Mouse (Mus musculus) retina, embryonic 14.5 days (tissue): ENCODE measurements at regions not wholly inside any gene's neighbourhood (a gene's known extent, or its start where the extent isn't known, plus 50 kb on each side); places are given as distances from the start of the nearest gene placed in this dataset.

Experiments
- DNase-seq: peaks from one replicate; pipeline ENCODE4 v3.0.0-alpha.2; 2015; ENCODE audit warnings: low spot score

DNA sequence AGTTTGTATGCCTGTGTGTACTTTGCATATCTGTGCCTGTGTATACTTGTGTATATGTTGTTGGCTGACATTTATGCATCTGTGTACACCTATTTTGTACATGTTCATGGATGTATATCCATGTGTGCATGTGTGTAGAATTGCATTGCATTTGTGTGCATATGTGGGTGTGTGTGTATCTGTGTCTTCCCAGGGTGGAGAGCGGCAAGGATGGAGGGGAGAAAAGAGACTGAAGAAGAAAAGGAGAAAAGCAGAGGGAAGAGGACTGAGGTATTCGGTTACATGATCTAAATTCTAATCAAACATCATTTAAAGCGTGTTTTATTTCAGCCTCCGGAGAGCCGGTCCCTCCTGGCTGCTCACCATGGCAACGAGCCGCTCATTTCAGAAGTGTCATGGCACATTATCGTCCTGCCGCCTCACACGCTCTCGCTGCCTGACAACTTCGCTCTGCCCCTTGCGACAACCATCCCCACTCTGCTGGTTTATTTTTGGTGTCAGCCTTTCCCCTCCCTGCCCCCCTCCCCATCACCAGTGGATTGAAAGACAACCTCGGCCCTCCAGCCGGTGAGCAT, 58.6 kb downstream of the Mrm1 start:
- DNase-seq: peak; percentile 79

DNA sequence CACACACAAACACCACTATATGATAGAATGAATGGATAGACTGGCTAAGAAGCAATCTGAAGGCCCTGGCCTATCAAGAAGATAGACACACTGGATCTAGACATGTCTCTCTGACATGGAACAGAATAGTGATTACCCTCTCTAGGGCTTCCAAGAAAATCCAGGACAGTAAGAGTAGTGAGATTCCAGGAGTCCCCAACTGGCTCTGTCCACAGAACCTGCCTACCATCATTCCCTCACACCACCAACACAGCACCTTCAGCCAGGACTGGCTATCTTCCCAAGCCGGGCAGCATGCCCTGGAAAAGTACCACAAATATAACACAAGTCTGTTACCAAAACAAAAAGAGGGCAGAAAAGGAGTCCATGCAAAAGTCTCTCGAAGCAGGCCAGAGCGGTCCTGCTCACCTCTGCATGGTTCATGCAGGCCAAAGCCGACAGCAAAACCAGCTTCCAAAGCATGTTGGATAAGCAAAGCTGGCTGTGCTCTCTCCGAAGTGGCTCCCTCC, 59.8 kb downstream of the Mrm1 start:
- DNase-seq: no peak

DNA sequence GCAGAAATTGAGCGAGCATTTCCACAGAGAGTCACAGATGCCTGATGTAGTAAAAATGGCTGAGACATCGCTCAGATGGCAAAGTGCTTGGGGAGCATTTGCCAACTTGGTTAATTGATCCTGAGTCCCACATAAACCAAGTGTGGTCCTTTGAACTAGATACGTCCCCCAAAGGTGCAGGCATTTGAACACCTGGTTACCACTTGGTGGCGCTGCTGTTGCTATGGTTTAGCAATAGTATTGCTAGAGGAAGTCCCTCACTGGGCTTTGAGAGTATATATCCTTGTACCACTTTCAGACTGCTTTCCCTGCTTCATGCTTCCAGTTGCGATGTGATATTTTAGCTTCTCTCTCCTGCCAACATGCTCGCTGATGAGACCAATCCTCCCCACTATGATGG, 67.3 kb downstream of the Mrm1 start:
- no peak for DNase-seq

DNA sequence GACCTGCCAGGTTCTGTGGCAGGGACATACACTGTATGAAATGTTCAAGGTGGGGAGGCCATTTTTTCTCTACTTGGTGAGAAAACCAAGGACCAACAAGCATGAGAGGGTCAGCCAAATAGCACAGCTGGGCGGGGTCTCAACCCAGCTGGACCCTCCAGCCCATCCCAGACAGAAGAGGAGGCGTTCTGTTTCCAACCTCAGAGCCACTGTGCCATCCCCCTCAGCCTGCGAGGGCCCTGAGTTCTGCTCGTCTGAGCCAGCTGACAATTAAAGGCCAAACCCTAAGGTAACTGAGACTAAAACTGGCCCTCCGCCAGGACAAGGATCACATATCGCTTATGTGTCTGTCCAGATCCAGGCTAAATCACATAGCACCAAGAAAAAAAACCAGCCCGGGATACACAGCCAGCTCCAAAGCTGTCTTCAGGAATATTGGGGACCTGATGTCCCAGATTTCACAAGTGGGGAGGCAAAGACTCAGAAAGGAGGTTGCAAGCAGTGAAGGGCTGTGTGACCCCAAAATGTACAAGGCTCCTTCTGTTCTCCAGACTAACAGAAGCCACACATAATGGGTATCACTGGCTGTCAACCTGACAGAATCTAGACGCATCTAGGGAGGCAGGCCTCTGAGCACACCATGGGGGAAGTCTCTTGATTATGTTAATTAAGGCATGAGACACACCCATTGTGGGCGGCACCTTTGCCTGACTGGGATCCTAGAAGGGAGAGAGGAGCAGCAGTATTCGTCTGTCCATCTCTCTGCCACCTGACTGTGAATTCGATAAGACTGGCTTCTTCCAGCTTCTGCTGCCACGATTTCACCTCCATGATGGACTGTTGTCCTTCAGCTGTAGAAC, 69.6 kb downstream of the Mrm1 start:
- peak; percentile 52 for DNase-seq

DNA sequence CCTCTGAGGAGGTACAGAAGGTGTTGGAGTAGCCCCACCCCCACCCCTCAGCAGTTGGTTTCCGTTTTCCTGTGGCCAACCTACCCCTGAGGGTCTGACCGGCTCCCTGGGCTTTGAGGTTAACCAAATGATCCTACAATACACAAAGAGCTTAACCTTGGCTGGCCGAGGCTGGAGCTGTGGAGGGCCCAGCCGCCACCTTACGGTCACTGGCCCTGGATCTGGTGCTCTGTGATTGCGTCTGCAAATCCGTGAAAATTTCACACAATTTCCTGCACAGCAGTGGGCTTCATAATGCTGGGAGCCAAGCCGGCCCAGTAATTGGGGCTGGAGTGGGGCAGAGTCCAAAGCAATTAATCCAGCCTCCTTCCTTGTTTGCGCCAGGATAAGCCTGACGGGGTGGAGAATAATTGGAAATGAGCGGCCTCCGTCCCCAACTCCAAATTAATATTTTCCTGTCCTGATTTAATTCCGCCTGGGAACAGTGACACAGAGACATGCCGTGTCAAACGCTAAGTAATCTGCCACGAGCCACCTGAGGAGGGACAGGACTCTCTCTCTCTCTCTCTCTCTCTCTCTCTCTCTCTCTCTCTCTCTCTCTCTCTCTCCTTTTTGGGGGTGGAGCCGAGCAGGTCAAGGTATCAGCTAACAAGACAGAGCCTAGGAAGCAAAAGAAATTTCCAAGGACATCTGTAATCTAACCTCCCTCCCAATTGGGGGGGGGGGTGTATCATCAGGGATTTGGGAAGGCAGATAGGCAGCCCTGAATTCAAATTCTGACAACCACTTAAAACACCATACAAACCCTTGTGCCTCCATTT, 80.3 kb downstream of the Mrm1 start:
- peak; percentile 67 for DNase-seq

DNA sequence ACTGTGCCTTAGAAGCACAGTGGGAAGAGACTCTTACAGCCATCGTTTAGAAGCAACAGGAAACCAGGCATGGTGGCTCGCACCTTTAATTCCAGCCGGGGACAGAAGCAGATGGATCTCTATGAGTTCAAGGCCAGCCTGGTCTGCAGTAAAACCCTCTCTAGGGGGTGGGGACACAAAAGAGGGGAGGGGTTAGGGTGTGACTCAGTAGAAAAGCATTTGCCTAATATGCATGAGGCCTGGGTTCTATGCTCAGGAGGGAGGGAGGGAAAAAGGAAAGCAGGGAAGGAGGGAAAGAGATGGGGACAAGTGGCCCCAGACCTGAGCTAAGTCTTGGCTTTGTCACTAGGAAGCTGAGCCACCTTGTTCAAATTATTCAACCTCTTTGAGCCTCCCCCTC, 81.2 kb downstream of the Mrm1 start:
- DNase-seq: no peak

DNA sequence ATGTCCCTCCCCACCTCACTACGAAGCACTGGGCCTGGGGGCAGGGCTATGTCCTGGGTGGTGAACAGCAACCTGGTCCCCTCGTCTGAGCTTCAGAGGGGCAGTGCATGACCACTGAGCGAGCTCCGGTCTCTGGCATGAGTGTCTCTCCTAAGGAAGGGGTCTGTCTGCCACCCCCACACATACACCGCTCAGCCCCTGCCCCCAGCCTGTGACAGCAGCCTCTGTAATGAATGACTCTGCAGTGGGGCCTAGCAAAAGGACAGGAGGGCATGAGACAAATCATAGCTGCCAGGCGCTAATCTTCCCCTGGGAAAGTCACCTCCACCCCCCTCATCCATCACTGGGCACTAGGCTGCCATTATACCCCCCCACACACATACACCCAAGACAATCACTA, 87.4 kb downstream of the Mrm1 start:
- no peak for DNase-seq

DNA sequence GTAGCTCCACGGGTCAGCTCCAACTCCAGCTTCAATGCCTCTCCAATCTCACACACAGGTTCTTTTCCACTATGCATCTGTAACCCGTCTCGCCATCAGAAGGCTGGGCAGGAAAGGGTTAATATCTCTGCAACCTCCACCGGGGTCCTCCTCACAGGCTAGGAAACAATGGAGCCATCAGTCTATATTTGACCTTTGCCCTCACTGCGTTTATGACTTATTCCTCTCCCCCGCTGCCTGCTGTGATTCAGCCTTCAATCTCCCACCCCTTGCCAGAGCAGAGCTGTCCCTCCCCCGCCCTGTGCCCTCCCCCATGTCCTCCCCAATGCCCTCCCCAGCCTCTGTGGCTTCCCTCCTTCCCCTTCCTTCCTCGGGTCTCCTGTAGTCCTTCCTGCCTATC, 89.1 kb downstream of the Mrm1 start:
- DNase-seq: peak; percentile 47

DNA sequence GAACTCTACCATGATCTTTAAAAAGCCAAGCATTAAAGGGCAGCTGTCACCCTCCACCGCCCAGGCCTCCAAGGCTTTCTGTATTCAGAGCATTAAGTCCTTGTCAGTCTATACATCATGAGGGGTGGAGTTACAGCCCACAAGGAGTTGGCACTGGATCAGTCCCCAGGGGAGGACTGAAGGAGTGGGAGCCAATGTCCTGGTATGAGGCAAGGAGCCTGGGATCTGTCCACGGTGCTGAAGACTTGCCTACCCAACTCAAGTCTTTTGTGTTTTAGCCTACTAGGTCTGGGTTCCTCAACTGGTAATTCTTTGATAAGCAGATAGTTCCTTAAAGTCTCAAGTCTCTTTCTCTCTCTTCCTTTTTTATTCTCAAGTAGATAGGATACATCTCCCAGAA, 90.1 kb downstream of the Mrm1 start:
- peak; percentile 84 for DNase-seq

DNA sequence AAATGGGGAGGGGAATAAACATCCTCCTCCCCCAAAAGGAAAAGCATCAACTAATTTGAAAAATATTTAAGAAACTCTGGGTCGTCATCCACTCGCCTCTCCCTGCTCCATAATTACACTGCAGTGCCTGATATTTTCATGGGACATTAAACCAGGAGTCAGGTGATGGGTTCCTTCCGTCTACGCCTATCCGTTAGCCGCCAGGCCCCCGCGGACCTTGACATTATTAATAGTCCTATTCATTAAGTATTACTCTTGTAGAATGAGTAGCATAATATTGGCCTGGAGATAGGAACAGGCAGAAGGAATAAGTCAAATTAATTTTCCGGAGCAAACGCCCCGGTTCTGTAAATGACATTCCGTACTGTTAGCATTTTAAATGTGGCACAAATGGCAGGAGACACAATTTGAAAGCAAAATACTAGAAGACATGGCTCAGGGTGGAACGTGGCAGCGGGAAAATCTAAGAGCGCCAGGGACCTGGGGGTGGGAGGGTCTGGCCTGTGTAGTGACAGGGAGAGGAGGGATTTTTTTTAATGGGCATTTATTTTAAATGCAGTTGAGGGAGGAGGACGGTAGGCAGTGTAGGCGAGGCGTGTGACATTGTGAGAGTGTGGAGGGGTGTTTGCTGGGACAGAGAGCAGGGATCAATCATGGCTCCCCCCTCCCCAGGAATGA, 93.2 kb downstream of the Mrm1 start:
- no peak for DNase-seq

DNA sequence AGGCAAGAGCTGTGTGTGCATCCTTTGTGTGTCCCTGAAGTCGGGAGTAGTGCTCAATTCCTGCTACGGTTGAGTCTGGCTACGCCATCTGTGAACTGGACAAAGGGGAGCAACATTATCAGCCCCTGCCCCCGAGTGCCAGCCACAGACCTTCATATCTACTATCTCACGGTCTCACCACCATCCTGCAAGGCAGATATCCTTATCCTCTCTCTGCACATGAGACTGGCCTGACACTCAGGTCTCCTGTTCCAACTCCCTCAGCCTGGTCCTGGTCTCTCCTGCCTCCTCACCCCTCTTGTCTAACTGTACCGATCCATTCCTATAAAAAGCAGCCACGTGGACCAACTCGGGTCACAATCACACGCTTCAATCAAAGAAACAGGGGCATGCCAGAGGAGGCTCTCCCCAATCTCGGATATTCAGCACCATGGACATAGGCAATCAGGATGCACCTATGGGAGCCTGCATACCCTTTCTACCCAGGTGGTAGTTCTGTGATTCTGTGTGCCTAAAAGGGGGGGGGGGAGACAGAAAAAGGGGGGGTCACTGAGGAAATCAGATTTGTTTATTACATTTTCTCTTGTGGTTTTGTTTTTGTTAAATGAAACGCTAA, 94.0 kb downstream of the Mrm1 start:
- DNase-seq: no peak

DNA sequence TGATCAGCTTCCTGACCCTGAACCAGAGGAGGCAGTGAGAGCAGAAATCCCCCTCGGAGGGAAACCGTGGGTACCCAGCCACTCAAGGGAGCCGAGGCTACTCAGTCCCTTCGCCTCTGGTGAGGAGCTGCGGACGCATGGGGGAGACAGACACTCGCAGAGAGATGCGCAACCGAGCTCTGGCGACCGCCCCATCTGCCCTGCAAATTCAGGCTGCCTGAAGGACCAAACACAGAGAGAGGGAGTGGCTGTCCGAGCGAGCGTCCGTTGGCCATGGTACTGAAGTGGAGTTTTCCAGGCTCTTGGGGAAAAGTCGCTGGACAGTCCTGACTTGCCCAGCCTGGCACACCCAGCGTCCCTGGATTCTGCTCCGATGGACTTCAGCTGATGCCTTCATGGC, 95.2 kb downstream of the Mrm1 start:
- peak; percentile 65 for DNase-seq

DNA sequence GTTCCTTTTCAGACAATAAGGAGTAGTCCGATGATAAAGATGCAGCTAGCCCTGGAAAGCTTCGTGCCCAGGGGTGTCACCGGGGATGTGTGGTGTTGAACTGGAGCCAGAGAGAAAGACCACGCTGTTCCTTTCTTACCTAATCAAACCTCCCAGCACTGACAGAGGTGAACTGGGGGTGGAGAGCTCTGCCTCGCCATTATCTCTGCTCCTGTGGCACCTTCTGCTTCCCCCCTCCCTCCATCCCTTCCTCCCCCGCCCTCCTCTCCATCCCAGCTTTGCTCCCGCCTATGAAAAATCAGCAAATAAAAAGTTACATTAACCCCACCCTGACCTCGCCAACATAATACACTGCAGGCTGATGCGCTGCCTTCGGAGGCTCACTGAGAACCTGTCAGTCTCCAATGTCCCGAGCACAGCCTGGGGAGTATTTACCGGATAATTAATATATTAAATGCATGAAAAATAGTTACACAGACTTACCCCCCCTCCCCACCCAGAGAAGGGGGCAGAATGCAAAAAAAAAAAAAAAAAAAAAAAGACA, 96.6 kb downstream of the Mrm1 start:
- no peak for DNase-seq

DNA sequence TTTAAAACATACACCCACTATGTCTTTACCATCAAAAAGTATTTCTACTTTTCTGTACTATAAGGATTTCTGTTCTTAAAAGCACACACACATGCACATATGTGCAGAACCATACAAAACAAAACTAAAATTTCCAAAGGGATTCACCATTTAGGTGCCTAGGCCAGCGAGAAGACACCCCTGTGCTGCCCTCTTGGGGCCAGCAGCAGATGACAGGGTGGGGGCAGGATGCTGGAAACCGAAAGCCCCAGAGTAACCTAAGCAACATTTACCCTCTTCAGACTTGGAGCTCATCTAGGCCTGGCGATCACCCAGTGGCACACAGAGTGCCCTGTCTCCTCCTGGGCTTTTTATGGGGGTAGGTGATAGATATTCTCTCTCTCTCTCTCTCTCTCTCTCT, 97.3 kb downstream of the Mrm1 start:
- no peak for DNase-seq

DNA sequence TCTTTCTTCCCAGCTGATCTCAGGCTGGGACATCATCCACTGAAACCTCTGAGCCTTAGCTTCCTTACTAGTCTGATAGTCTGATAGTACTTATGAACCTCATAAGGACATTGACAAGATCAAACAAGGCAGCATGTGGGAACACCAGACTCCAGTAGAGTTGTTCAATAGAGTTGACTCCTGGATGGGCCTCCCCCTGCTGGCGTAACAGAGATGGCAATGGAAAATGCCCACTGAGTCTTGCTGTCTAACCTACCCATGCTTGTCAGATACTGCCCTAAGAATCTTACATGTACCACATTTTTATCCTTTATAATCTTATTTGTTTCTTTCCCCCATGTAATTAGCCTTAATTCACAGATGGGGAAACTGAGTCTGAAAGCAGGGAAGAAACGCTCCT, 98.2 kb downstream of the Mrm1 start:
- DNase-seq: peak; percentile 39

DNA sequence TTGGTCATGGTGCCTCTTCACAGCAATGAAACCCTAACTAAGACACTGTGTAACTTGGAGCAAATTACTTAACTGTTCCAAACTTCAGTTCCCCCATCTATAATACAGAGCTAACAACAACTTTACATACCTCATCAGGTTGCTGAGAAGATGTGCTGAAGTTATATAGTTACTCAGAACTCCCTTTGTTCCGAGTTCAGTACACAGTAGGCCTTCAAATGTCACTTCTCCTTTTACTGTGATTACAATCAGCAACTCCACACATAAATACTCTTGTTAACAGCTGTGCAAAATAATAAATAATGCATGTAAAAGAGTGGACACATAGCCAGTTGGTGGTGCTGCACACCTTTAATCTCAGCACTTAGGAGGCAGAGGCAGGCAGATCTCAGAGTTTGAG, 99.5 kb downstream of the Mrm1 start:
- no peak for DNase-seq

DNA sequence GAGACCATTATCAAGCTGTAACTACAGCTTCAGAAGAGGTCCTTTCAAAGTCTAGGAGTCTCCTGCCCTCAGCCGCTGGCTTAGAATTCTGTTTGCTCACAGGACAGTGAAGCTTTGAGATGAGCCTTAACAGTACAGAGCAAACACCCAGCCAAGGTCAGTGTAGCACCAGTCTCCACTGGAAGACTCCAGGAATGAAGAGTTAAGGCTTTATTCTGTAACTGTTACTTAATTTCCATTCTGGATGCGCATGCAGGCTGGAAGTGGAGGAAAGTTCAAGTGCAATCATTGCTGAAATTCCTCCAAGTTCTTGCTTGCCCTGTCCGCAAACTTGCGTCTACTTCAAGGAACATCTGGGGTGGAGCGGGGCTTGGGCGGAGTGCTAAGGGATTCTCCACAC, 106.6 kb downstream of the Mrm1 start:
- no peak for DNase-seq

DNA sequence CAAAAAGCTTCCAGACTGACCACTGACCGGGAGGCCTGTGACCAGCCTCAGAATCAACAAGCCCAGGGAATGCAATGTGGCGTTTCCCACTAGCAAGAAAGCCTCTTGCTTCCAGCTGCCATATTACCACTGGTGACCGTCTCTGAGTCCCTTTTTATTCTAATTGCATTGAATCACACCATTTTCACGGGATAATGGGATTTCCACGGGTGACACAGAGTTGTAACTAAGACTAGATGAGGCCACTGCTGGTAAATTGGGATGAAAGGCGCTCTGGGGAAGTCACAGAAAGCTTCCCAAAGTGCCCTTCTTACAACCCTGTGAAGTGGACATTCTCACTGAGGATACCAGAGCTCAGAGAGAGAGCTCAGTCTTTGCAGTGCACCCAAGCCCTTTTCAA, 107.4 kb downstream of the Mrm1 start:
- DNase-seq: no peak

DNA sequence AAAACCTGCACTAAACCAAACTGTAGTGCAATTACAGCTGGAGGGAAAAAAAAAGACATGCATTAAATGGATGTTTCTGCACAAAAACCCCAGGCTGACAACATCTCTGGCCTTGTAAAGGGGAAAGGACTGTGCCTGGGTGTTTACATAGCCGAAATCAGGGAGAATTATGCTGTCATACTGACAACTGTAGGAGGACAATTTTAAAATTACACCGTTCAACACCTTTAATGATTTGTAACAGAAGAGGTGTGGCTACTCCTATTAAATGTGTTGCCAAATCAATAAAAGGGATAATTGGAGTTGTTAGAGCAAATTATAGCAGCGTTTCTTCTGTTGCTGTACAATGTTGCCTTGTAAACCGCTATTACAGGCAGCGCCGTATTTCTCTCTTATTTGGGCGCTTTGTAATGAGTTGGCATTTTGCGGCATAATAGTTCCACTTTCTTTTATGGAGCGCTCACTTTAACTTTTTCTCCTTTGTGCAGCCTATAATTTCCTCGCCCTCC, 111.0 kb downstream of the Mrm1 start:
- no peak for DNase-seq

DNA sequence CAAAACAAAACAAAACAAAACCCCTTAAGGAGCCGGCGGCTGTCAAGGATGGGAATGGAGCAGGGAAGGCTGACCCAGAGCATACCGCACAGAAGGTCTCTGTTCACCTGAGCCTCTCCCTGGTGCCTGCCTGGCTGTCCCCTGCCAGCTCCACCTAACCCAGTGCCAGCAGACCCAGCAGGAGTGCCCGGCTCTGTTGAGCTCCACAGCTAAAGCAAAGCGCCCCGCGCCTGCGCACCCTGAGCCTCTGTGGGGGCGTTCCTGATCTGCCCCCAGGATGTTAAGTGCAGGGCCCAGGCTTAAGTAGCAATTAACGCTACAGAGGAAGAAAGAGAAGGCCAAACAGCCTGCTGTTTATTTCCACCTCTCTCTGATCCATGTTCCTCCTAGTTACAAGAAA, 111.5 kb downstream of the Mrm1 start:
- DNase-seq: no peak

DNA sequence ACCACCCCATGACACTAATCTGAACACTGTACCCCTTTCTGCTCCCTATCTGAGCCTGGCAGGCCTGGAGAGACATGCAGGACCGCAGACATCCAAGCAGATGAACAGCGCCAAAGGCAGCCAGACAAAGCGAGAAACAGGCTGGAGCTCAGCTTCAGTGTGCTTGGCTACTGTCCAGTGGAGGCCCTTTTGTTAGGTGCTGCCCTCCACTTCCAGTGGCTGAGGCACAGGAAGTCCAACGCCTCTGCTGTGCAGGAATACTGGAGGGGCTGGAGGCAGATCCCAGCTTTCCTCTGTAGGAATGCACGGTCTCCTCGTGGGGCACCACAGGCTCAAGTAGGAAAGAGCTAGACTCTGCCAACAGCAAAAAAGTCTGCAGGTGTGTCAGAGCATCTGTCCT, 112.6 kb downstream of the Mrm1 start:
- DNase-seq: no peak
